Mouse (Mus musculus): ENCODE results near the gene Efcab9. TPM values are rescaled to one million over a fixed set of nuclear protein-coding genes. Genes with fewer than 3 reads are reported as not detected.
A peak's percentile ranks its signal among the peaks of the same experiment; 100 is the strongest.

Efcab9 gene
- polyA plus RNA-seq, 2 experiments from 2014 or later: 1.1 to 1.2 TPM

GRCm38 (mm10) chr11:32556333-32556990 lies 24.6 kb upstream of the Efcab9 start:
- no peak for ATAC-seq

- ATAC-seq: no peak
These were observed 23.3 kb upstream of the Efcab9 start for GRCm38 (mm10) chr11:32555103-32555689.

GRCm38 (mm10) chr11:32554141-32555091 lies 22.5 kb upstream of the Efcab9 start:
- ATAC-seq: peak; percentile 24

GRCm38 (mm10) chr11:32553311-32554140 lies 21.6 kb upstream of the Efcab9 start:
- ATAC-seq: peak; percentile 60

- no peak for ATAC-seq
These were observed 20.7 kb upstream of the Efcab9 start for GRCm38 (mm10) chr11:32552401-32553090.

- ATAC-seq: no peak
These were observed 19.9 kb upstream of the Efcab9 start for GRCm38 (mm10) chr11:32551579-32552297.

GRCm38 (mm10) chr11:32551056-32551455 lies 19.2 kb upstream of the Efcab9 start:
- no peak for ATAC-seq

GRCm38 (mm10) chr11:32550102-32550501 lies 18.2 kb upstream of the Efcab9 start:
- no peak for ATAC-seq

- no peak for ATAC-seq
These were observed 17.4 kb upstream of the Efcab9 start for GRCm38 (mm10) chr11:32549236-32549635.

- ATAC-seq: no peak
These were observed 16.4 kb upstream of the Efcab9 start for GRCm38 (mm10) chr11:32548240-32548639.

GRCm38 (mm10) chr11:32547391-32547947 lies 15.6 kb upstream of the Efcab9 start:
- ATAC-seq: no peak

- no peak for ATAC-seq
These were observed 14.6 kb upstream of the Efcab9 start for GRCm38 (mm10) chr11:32546483-32546882.

- no peak for ATAC-seq
These were observed 13.7 kb upstream of the Efcab9 start for GRCm38 (mm10) chr11:32545605-32546004.

GRCm38 (mm10) chr11:32544497-32544896 lies 12.6 kb upstream of the Efcab9 start:
- no peak for ATAC-seq

GRCm38 (mm10) chr11:32544041-32544440 lies 12.2 kb upstream of the Efcab9 start:
- ATAC-seq: no peak

GRCm38 (mm10) chr11:32542687-32543411 lies 11.0 kb upstream of the Efcab9 start:
- ATAC-seq: peak; percentile 87

- peak; percentile 17 for ATAC-seq
These were observed 10.3 kb upstream of the Efcab9 start for GRCm38 (mm10) chr11:32542181-32542580.

- no peak for ATAC-seq
These were observed 8.6 kb upstream of the Efcab9 start for GRCm38 (mm10) chr11:32540463-32540862.

GRCm38 (mm10) chr11:32539717-32540116 lies 7.8 kb upstream of the Efcab9 start:
- ATAC-seq: no peak

GRCm38 (mm10) chr11:32538846-32539245 lies 7.0 kb upstream of the Efcab9 start:
- no peak for ATAC-seq
